Mouse (Mus musculus) lung, adult 2 months (tissue): ENCODE measurements around the gene Dennd2a.

Experiments used
- CTCF ChIP-seq: fragments of 200-500 bp; IDR thresholded peaks from 2 replicates; pipeline ENCODE4 v1.5.1; 2011; ENCODE audit warnings: mild to moderate bottlenecking, low read length, control low read depth; ENCODE audit not compliant: insufficient read depth
- POLR2A ChIP-seq: fragments of 200-500 bp; IDR thresholded peaks from 2 replicates; pipeline ENCODE4 v1.6.1; 2011; ENCODE audit warnings: low read depth, mild to moderate bottlenecking, control low read depth, low read length, borderline replicate concordance; ENCODE audit errors: extremely low read depth

DNA sequence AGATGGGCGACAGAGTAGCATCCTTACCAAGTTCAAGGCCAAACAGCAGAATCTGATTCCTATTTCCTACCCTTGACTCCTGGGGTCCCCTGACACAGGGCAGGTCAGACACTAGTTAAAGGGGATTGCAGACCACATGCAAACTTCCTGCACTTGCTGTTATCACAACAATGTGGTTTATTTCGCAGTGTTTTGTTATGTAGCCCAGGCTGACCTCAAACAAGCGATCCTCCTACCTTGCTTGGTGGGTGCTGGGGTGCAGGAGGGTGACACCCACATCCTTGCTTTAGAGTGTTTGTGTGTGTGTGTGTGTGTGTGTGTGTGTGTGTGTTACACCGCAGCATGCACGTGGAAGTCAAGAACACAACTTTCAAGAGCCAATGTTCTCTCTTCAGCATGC is 88.2 kb downstream of the Dennd2a start:
- TF ChIP-seq CTCF: no peak
- no peak for TF ChIP-seq POLR2A
